Comparison of ENCODE assay signal across 10 mouse cellular contexts in the genomic region with DNA sequence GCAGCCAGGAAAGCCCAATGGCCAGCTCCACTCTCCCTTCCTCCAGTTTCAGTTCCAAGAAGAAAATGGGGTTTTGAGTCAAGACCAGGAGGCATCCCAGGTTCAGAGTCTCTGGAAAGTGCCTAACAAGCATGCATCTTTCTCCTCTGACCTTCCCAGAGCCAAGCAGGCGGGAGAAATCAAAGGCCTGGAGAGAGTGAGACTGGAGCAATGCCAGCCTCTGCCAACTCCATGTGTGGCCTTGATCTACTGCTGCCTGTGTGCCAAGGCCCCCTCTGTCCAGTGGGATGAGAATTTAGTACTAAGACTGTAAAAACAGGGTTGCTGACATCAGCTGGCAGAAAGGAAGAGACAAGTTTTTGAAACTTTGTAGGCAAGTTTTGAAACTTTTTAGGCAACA. TPM values are rescaled to one million over a fixed set of nuclear protein-coding genes. Genes with fewer than 3 reads are reported as not detected.
DNase-seq lines count a peak whose midpoint lies in the region; ATAC-seq lines count a peak whose summit lies in the region.
"Had no signal": no experiment of that assay in that cellular context is flagged by ENCODE, and none has a peak within 500 bp of the region (broad histone marks: within the 10 kb centered on the region; RNA-seq: fewer than 3 reads in every experiment).

No protein-coding gene starts in this region.

- WGBS in hindbrain, embryonic 15.5 days, result 50% methylated on average over 1 of the region's 1 CpGs
- WGBS in liver, embryonic 16.5 days (ENCODE audit: insufficient replicate concordance), result 38% methylated on average over 1 of the region's 1 CpGs

- no peak overlapping the region for H3K9ac ChIP-seq in hindbrain, embryonic 15.5 days
- peak overlapping the region; percentile 88 for H3K9ac ChIP-seq in liver, embryonic 16.5 days (ENCODE audit: low read depth, low read length)

- H3K27ac ChIP-seq in hindbrain, embryonic 15.5 days (replicated peaks), result peak overlapping the region; percentile 77
- H3K27ac ChIP-seq in liver, embryonic 16.5 days (ENCODE audit: low read length), result peak overlapping the region; percentile 96

- no peak overlapping the region for H3K4me3 ChIP-seq in hindbrain, embryonic 15.5 days
- H3K4me3 ChIP-seq in liver, embryonic 16.5 days (ENCODE audit: low read depth, low read length), result peak overlapping the region; percentile 69

- no peaks in the 10 kb centered on the region for H3K9me3 ChIP-seq in hindbrain, embryonic 15.5 days
- no peaks in the 10 kb centered on the region for H3K9me3 ChIP-seq in liver, embryonic 16.5 days (replicated peaks; ENCODE audit: control insufficient read depth, low read length)

- no peak for ATAC-seq in hindbrain, embryonic 15.5 days (ENCODE audit: low FRiP score, low read depth)
- no peak for ATAC-seq in liver, embryonic 16.5 days (ENCODE audit: low read depth)
- no peak for ATAC-seq in monocyte, adult 5-6 weeks (replicated peaks; ENCODE audit: insufficient number of reproducible peaks, low FRiP score, low TSS enrichment, poor library complexity, severe bottlenecking)

- no peaks in the 10 kb centered on the region for H3K36me3 ChIP-seq in hindbrain, embryonic 15.5 days
- H3K36me3 ChIP-seq in liver, embryonic 16.5 days (ENCODE audit: control insufficient read depth, insufficient read depth), result no peaks in the 10 kb centered on the region

- H3K4me2 ChIP-seq in hindbrain, embryonic 15.5 days, result peak overlapping the region; percentile 92
- peak overlapping the region; percentile 77 for H3K4me2 ChIP-seq in liver, embryonic 16.5 days (ENCODE audit: low read depth, low read length)

- DNase-seq in cerebellum, postnatal 14 days, result peak; percentile 70 to 74
- no peak for DNase-seq in cerebellum, adult 9-10 months
- peak; percentile 19 to 32 for DNase-seq in spleen, postnatal 10 days (ENCODE audit: low spot score in 2 of 2)
- DNase-seq in spleen, postnatal 36 days (ENCODE audit: low spot score in 2 of 2), result no peak
- no peak for DNase-seq in MN1 (ENCODE audit: low spot score)

- peaks cover 52% of the 10 kb centered on the region for H3K4me1 ChIP-seq in hindbrain, embryonic 15.5 days (replicated peaks)
- H3K4me1 ChIP-seq in liver, embryonic 16.5 days (ENCODE audit: control insufficient read depth, low read depth, low read length), result peaks cover 60% of the 10 kb centered on the region

- peaks cover 11% of the 10 kb centered on the region for H3K27me3 ChIP-seq in hindbrain, embryonic 15.5 days
- H3K27me3 ChIP-seq in liver, embryonic 16.5 days (ENCODE audit: control insufficient read depth, insufficient read depth, low read depth, low read length), result no peaks in the 10 kb centered on the region

RNA-seq across cellular contexts. Expression of gene Tst, which starts 1.8 kb away (rescaled TPM):
- polyA plus RNA-seq in hindbrain, embryonic 15.5 days (2015; fragmentation: Nextera tagmentation; extraction: Ambion mirVana), result 23.8 and 26.9 TPM in 2 replicates
- 240 and 265 TPM in 2 replicates for polyA plus RNA-seq in liver, embryonic 16.5 days (2015; fragmentation: Nextera tagmentation; extraction: Ambion mirVana)
- total RNA-seq in monocyte, adult 5-6 weeks (2017), result 2.2 TPM in 1 of 3 replicates, not detected in the others

RNA-seq across cellular contexts. Expression of gene Mpst, which starts 2.3 kb away (rescaled TPM):
- polyA plus RNA-seq in hindbrain, embryonic 15.5 days (2015; fragmentation: Nextera tagmentation; extraction: Ambion mirVana), result 3.1 and 4.6 TPM in 2 replicates
- 5.9 and 7.5 TPM in 2 replicates for polyA plus RNA-seq in liver, embryonic 16.5 days (2015; fragmentation: Nextera tagmentation; extraction: Ambion mirVana)
- 5.8 to 10.2 TPM (median 8.7 TPM) in 3 replicates for total RNA-seq in monocyte, adult 5-6 weeks (2017)

RNA-seq across cellular contexts. Expression of gene Tex33, which starts 8.2 kb away (rescaled TPM):
- polyA plus RNA-seq in hindbrain, embryonic 15.5 days (2015; fragmentation: Nextera tagmentation; extraction: Ambion mirVana), result not detected in 2 replicates
- polyA plus RNA-seq in liver, embryonic 16.5 days (2015; fragmentation: Nextera tagmentation; extraction: Ambion mirVana), result 0.13 TPM in 1 of 2 replicates, not detected in the other
- 5.0 TPM in 1 of 3 replicates, not detected in the others for total RNA-seq in monocyte, adult 5-6 weeks (2017)
- total RNA-seq: left cerebral cortex, postnatal 14 days had no signal
- polyA plus RNA-seq: cerebellum, adult 2 months had no signal

RNA-seq across cellular contexts. Expression of gene Kctd17, which starts 24.5 kb away (rescaled TPM):
- 145 and 156 TPM in 2 replicates for polyA plus RNA-seq in hindbrain, embryonic 15.5 days (2015; fragmentation: Nextera tagmentation; extraction: Ambion mirVana)
- polyA plus RNA-seq in liver, embryonic 16.5 days (2015; fragmentation: Nextera tagmentation; extraction: Ambion mirVana), result 3.6 and 4.9 TPM in 2 replicates
- total RNA-seq in monocyte, adult 5-6 weeks (2017), result 4.6 to 6.1 TPM (median 5.0 TPM) in 3 replicates

Comparison
In these comparisons a context has a peak if more than half of its experiments do, and no peak if none do; other contexts are left out.
1. DNase-seq: peak in cerebellum, postnatal 14 days (2 of 2) and spleen, postnatal 10 days (2 of 2); none in cerebellum, adult 9-10 months (single experiment), spleen, postnatal 36 days (0 of 2) and MN1 (single experiment).